Mouse (Mus musculus) left cerebral cortex, postnatal 14 days (tissue): ENCODE results near the gene Zw10. TPM values are rescaled to one million over a fixed set of nuclear protein-coding genes. Genes with fewer than 3 reads are reported as not detected.
A peak's percentile ranks its signal among the peaks of the same experiment; 100 is the strongest.

Source experiments
- DNase-seq, 2 experiments: peaks; one replicate each; pipeline ENCODE4 v3.0.0; 2021 to 2022; ENCODE audit warnings: low spot score in 2 of 2, mixed read lengths in 1 of 2
- intact Hi-C: fragments of 180-260 bp; cut with DNase I; formaldehyde crosslinking; loops from one replicate; pipeline ENCODE4 v1.15.1; 2025
- long read RNA-seq, 2 experiments: library from polyadenylated mRNA; stranded (forward); transcript quantifications; one replicate each; pipeline ENCODE4 v2.0.0; 2021
- total RNA-seq, 2 experiments: library from RNA; stranded (reverse); gene quantifications; 2 replicates each; pipeline ENCODE4 v1.2.3; 2021

Zw10 gene
- 10 to 100 TPM; 14.4 to 14.5 TPM for total RNA-seq
- long read RNA-seq, experiment 1, partial matches to known transcripts = 1 of 5 reads
- long read RNA-seq, experiment 1, other reads (novel, unspliced or antisense) = 1 of 5 reads
- long read RNA-seq, experiment 2, transcript Zw10-201 (16 exons, 2,863 nt) = major isoform, 17 of 21 reads
- long read RNA-seq, experiment 2, partial matches to known transcripts = 0 of 21 reads
- long read RNA-seq, experiment 2, other reads (novel, unspliced or antisense) = 4 of 21 reads

GRCm38 (mm10) chr9:49055333-49056205, at the start of gene Zw10:
TSS of gene Zw10 (plus strand) at chr9:49055613.
- DNase-seq = peak; percentile 94 to 95
- intact Hi-C loops = no loop called here

GRCm38 (mm10) chr9:49015824-49016223, 39.6 kb upstream of the Zw10 start:
- intact Hi-C loops = no loop called here
- DNase-seq = no peak

- DNase-seq = no peak
- intact Hi-C loops = no loop called here
These were observed 34.1 kb upstream of the Zw10 start for GRCm38 (mm10) chr9:49021289-49021688.

GRCm38 (mm10) chr9:49023956-49024355, 31.5 kb upstream of the Zw10 start:
- no peak for DNase-seq
- intact Hi-C loops = no loop called here

- DNase-seq = no peak
- intact Hi-C loops = no loop called here
These were observed 30.9 kb upstream of the Zw10 start for GRCm38 (mm10) chr9:49024529-49024928.

- intact Hi-C loops = no loop called here
- DNase-seq = peak; percentile 18 to 24
These were observed 20.6 kb upstream of the Zw10 start for GRCm38 (mm10) chr9:49034764-49035163.

GRCm38 (mm10) chr9:49050901-49051300, 4.5 kb upstream of the Zw10 start:
- no peak for DNase-seq
- intact Hi-C loops = loop anchor here (2.0 kb wide), 1 partner anchor 404 kb away; no protein-coding TSS in a partner anchor

GRCm38 (mm10) chr9:49051349-49051748, 4.1 kb upstream of the Zw10 start:
- DNase-seq = peak; percentile 73 to 75
- intact Hi-C loops = loop anchor here (2.0 kb wide), 1 partner anchor 405 kb away; no protein-coding TSS in a partner anchor

- intact Hi-C loops = no loop called here
These were observed 1.4 kb upstream of the Zw10 start for GRCm38 (mm10) chr9:49054028-49054427.

GRCm38 (mm10) chr9:49076847-49077246, 21.4 kb downstream of the Zw10 start:
- intact Hi-C loops = no loop called here
- no peak for DNase-seq

More at GRCm38 (mm10) chr9:49054028-49054427, 1.4 kb upstream of the Zw10 start:
- DNase-seq = no peak

GRCm38 (mm10) chr9:49081107-49081506, 25.7 kb downstream of the Zw10 start, which contains the start of gene Tmprss5:
TSS of gene Tmprss5 (plus strand) at chr9:49081260.
- intact Hi-C loops = loop anchor here (1.0 kb wide), 1 partner anchor 408 kb away; no protein-coding TSS in a partner anchor
- no peak for DNase-seq

- DNase-seq = peak; percentile 75 to 87
- intact Hi-C loops = loop anchor here (1.0 kb wide), 1 partner anchor 408 kb away; no protein-coding TSS in a partner anchor
These were observed 26.1 kb downstream of the Zw10 start for GRCm38 (mm10) chr9:49081561-49081960.

GRCm38 (mm10) chr9:49087317-49087716, 31.9 kb downstream of the Zw10 start:
- DNase-seq = no peak
- intact Hi-C loops = no loop called here

GRCm38 (mm10) chr9:49098871-49099270, 43.5 kb downstream of the Zw10 start:
- DNase-seq = peak in 1 of 2 experiments; percentile 9
- intact Hi-C loops = no loop called here

GRCm38 (mm10) chr9:49102328-49102727, 46.9 kb downstream of the Zw10 start:
- DNase-seq = peak in 1 of 2 experiments; percentile 14
- intact Hi-C loops = no loop called here

- intact Hi-C loops = no loop called here
- no peak for DNase-seq
These were observed 53.7 kb downstream of the Zw10 start for GRCm38 (mm10) chr9:49109101-49109500.

GRCm38 (mm10) chr9:49110476-49111220, 55.2 kb downstream of the Zw10 start:
- intact Hi-C loops = no loop called here
- DNase-seq = no peak

- intact Hi-C loops = no loop called here
These were observed 55.9 kb downstream of the Zw10 start for GRCm38 (mm10) chr9:49111296-49111695.

GRCm38 (mm10) chr9:49118271-49118825, 62.9 kb downstream of the Zw10 start:
- no peak for DNase-seq
- intact Hi-C loops = no loop called here

More at GRCm38 (mm10) chr9:49111296-49111695, 55.9 kb downstream of the Zw10 start:
- DNase-seq = no peak
